Mouse (Mus musculus): ENCODE measurements at regions not wholly inside any gene's neighbourhood (a gene's known extent, or its start where the extent isn't known, plus 50 kb on each side); places are given as distances from the start of the nearest gene placed in this dataset.

GRCm38 (mm10) chr10:104423761-104424160, 229.9 kb downstream of the Gm4340 start:
- no peak for TF ChIP-seq POLR2A (IDR thresholded peaks at IDR 0.05; ENCODE audit: extremely low read depth, insufficient read depth, low read length)
- TF ChIP-seq CTCF (IDR thresholded peaks at IDR 0.05; ENCODE audit: extremely low read depth, insufficient read depth, low read length), result no peak
